Mouse (Mus musculus): ENCODE measurements around the gene Arid1a. TPM values are rescaled to one million over a fixed set of nuclear protein-coding genes. Genes with fewer than 3 reads are reported as not detected.

Gene Arid1a
- total RNA-seq, 2 experiments from 2014 or later = 81.2 to 83.2 TPM

GRCm38 (mm10) chr4:133676189-133676588 lies 80.4 kb downstream of the Arid1a start:
- DNase-seq (ENCODE audit: low spot score in 2 of 2) = no peak

GRCm38 (mm10) chr4:133675594-133676016 lies 81.0 kb downstream of the Arid1a start:
- peak in 1 of 2 experiments; percentile 37 for DNase-seq (ENCODE audit: low spot score in 2 of 2)

- DNase-seq (ENCODE audit: low spot score in 2 of 2) = no peak
These were observed 82.3 kb downstream of the Arid1a start for GRCm38 (mm10) chr4:133674331-133674695.

- DNase-seq (ENCODE audit: low spot score in 2 of 2) = no peak
These were observed 82.8 kb downstream of the Arid1a start for GRCm38 (mm10) chr4:133673666-133674330.

DNA sequence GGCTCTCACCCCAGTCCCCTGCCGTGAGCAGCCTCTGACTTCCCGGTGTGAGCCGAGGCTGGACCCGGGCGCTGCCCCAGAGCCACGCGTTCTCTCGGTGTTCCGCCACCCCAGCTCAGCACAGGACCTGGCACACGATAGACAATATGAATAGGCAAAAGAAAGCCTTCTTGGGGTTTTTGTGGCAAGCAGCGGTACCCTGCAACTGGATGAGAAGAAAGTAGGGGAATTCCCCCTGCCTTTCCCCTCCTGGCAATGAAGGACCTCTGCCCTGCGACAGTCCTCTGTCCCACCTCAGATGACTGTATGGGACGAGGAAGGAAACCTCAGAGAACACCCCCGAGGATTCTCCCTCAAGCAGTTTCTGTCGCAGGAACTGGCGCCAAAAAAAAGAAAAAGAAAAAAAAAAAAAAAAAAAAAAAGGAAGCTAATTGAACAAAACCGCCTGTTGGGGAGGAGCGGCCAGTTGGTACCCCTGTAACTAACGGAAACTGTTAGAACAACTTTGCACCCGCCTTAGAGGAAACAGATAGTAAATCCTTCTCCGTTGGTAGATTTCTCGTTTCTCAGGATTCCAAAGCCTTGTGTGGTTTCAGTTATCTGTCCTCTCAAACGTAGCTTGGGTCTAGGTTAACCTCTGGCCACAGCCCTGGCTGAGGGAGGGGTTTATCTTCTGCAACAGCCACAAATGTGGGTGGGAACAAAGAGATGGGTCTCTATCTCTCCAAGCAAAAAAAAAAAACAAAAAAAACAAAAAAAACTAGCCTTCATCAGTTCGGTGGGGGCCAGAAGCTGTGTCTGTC lies 83.5 kb downstream of the Arid1a start:
- DNase-seq (ENCODE audit: low spot score in 2 of 2) = no peak

GRCm38 (mm10) chr4:133671881-133672844 lies 84.4 kb downstream of the Arid1a start, which contains the start of gene Pigv:
Gene Pigv (minus strand): TSS chr4:133672647.
- peak; percentile 91 to 94 for DNase-seq (ENCODE audit: low spot score in 2 of 2)

GRCm38 (mm10) chr4:133671184-133671880 lies 85.2 kb downstream of the Arid1a start:
- peak; percentile 74 to 92 for DNase-seq (ENCODE audit: low spot score in 2 of 2)

- no peak for DNase-seq (ENCODE audit: low spot score in 2 of 2)
These were observed 86.8 kb downstream of the Arid1a start for GRCm38 (mm10) chr4:133669652-133670210.

- DNase-seq (ENCODE audit: low spot score in 2 of 2) = no peak
These were observed 88.0 kb downstream of the Arid1a start for GRCm38 (mm10) chr4:133668537-133668936.

DNA sequence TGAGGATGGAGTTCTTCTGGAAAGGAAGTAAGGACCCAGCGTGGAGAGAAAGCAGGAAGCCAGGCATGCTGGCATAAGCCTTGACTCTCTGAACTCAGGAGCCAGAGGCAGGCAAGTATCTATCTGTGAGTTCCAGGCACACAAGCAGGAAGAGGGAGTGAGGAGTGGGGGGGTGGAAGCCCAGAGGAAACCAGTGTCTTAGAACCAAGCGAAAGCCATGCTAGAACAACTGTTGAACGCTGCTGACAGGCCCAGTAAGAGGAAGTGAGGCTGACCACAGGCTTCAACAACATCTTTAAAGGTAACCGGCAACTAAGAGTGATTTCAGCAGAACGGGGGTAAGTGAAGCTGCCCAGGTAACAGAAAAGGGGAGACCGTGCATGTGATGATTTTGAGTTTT lies 90.4 kb downstream of the Arid1a start:
- DNase-seq (ENCODE audit: low spot score in 2 of 2) = no peak

- no peak for DNase-seq (ENCODE audit: low spot score in 2 of 2)
These were observed 91.5 kb downstream of the Arid1a start for GRCm38 (mm10) chr4:133665118-133665517.

- DNase-seq (ENCODE audit: low spot score in 2 of 2) = no peak
These were observed 93.6 kb downstream of the Arid1a start for GRCm38 (mm10) chr4:133662945-133663344.

- no peak for DNase-seq (ENCODE audit: low spot score in 2 of 2)
These were observed 94.1 kb downstream of the Arid1a start for GRCm38 (mm10) chr4:133662421-133662820.

DNA sequence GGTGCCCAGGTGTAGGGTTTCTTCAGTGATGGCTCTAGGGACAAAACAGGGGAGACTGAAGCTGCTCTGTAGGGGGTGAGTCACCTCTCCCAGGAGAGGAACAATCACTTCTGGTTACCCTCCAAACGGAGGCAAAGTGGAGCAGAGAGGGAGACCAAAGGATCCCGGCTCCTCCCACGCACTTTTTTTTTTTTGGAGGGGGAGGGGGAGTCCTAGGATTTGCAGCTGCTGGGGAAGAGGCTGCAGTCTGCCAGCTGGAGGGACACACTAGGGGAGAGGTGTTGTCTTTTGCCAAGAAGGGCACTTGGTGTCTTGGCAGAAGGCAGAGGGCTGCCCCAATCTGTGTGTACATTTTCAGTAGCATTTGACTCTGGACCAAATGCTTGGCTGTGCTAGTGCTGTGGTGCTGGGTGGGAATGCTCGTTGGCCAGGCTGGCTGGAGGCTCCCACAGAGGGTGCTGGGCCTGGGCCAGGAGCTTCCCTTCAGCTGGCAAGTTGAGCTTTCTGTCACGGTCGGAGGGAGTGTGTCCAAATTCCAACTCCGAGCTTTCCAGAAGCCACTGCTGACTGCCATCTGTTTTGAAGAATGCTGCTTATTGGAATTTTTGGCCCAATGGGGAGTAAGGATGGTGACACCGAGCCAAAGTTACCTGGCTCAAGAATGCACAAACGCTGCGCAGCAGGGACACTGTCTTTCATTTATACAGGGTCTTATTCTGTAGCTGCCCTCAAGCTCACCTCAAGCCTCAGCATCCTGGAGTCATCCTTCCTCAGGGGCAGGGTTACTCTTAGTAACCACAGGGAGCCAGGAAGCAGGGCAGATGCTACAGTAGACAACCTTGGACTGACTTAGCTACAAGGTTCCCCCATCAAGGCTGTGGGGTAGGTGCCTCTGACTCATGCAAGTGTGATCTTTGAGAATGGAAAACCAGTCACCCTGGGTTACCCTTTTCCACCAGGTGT lies 96.1 kb downstream of the Arid1a start:
- DNase-seq (ENCODE audit: low spot score in 2 of 2) = peak; percentile 81 to 86

DNA sequence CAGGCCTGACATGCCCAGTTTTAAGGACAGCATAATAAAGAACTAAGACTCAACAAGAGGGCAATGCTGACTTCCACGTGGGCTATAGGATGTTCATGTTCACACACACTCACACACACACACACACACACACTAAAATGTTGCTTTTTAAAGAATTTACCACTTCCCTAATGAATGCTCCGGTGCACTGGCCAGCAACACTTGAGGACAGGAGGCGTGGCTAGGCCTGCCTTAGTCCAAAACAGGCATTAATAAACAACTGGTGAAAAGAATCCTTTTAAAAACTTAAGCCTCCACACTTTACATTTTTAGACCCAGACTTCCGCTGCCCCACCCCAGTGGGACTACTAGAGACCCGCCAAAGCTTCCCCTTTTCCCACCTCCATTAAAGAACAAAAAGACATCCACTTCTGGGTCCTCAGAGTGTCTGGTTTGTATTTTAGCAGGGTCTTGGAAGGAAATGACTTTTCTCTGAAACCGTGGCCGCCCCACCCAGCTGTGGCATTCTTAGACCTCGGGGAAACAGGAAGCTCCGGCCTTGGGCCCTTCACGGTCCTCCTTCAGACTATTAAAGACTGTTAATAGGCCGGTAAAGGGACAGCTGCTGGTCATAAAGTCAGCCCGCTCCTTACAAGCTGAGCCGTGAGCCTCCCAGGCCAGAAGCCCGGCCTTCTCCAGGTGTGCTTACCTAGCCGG lies 96.9 kb downstream of the Arid1a start:
- no peak for DNase-seq (ENCODE audit: low spot score in 2 of 2)

- DNase-seq (ENCODE audit: low spot score in 2 of 2) = no peak
These were observed 97.8 kb downstream of the Arid1a start for GRCm38 (mm10) chr4:133658729-133659128.

GRCm38 (mm10) chr4:133657829-133658458 lies 98.6 kb downstream of the Arid1a start:
- DNase-seq (ENCODE audit: low spot score in 2 of 2) = no peak

DNA sequence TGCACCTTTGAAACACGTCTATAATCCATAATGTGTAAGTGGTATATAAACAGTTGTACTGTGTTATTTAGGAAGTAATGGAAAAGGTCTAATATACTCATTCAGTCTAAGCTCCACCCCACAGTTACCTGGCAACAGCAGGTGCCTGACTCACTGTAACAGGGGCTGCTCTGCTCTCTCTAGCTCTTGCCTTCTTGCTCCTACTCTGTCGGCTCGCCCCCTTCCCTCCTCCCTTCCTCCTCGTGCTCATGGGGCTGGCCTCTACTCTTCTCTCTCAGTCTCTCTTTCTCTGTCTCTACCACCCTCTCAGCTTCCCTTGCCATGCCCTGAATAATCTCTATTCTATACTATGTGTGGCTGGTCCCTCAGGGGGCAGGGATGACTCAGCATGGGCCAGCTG lies 99.6 kb downstream of the Arid1a start:
- no peak for DNase-seq (ENCODE audit: low spot score in 2 of 2)

All from layer of hippocampus, adult 18-20 months (tissue).